Mouse (Mus musculus): ENCODE measurements around the gene Sgpp1. TPM values are rescaled to one million over a fixed set of nuclear protein-coding genes. Genes with fewer than 3 reads are reported as not detected.
"Not testable (repeated sequence)": the region's sequence is repeated elsewhere in the genome, so short reads cannot be mapped to it uniquely, and the experiment has no call there.

The Sgpp1 gene
- polyA plus RNA-seq, 1 experiment from 2014 or later = 6.5 TPM

- 73% methylated on average over 1 of the region's 1 CpGs for WGBS
- Histone ChIP-seq H3K9me3 (no peaks in the 10 kb centered on the region), H3K4me3 (no peak overlapping the region), H3K27me3 (replicated peaks; ENCODE audit: low read depth, poor library complexity, severe bottlenecking) (peaks cover 20% of the 10 kb centered on the region), H3K27ac (replicated peaks) (no peak overlapping the region), H3K36me3 (replicated peaks) (peaks cover 7% of the 10 kb centered on the region), H3K4me1 (peaks cover 21% of the 10 kb centered on the region)
- no peak for DNase-seq (ENCODE audit: low spot score)
Observed at GRCm38 (mm10) chr12:75729876-75730275, 5.7 kb downstream of the Sgpp1 start.

GRCm38 (mm10) chr12:75727333-75728125 lies 8.0 kb downstream of the Sgpp1 start:
- H3K4me1 ChIP-seq = 0 out of 2 replicates have a peak, but pooled peaks cover 2% of the 10 kb centered on the region
- WGBS = 90% methylated on average over 15 of the region's 15 CpGs
- no peak for DNase-seq (ENCODE audit: low spot score)
- H3K4me3 ChIP-seq = no peak overlapping the region
- no peaks in the 10 kb centered on the region for H3K27me3 ChIP-seq (replicated peaks; ENCODE audit: low read depth, poor library complexity, severe bottlenecking)
- peaks cover 7% of the 10 kb centered on the region for H3K36me3 ChIP-seq (replicated peaks)
- H3K9me3 ChIP-seq = no peaks in the 10 kb centered on the region
- no peak overlapping the region for H3K27ac ChIP-seq (replicated peaks)

GRCm38 (mm10) chr12:75726349-75726861 lies 9.1 kb downstream of the Sgpp1 start:
- no peak for DNase-seq (ENCODE audit: low spot score)
- Histone ChIP-seq H3K36me3 (replicated peaks) (peaks cover 7% of the 10 kb centered on the region), H3K27ac (replicated peaks) (no peak overlapping the region), H3K4me1 (peaks cover 12% of the 10 kb centered on the region; the same call in 1 of the 2 replicates), H3K4me3 (no peak overlapping the region), H3K9me3 (no peaks in the 10 kb centered on the region), H3K27me3 (replicated peaks; ENCODE audit: low read depth, poor library complexity, severe bottlenecking) (no peaks in the 10 kb centered on the region)
- WGBS = 79% methylated on average over 8 of the region's 8 CpGs

GRCm38 (mm10) chr12:75724621-75725324 lies 10.8 kb downstream of the Sgpp1 start:
- peaks cover 12% of the 10 kb centered on the region; the same call in 1 of the 2 replicates for H3K4me1 ChIP-seq
- no peaks in the 10 kb centered on the region for H3K9me3 ChIP-seq
- no peaks in the 10 kb centered on the region for H3K27me3 ChIP-seq (replicated peaks; ENCODE audit: low read depth, poor library complexity, severe bottlenecking)
- H3K4me3 ChIP-seq = no peak overlapping the region
- no peak overlapping the region for H3K27ac ChIP-seq (replicated peaks)
- H3K36me3 ChIP-seq (replicated peaks) = peaks cover 11% of the 10 kb centered on the region
- WGBS = 95% methylated on average over 14 of the region's 14 CpGs
- no peak for DNase-seq (ENCODE audit: low spot score)

GRCm38 (mm10) chr12:75723839-75724463 lies 11.6 kb downstream of the Sgpp1 start:
- no peak for DNase-seq (ENCODE audit: low spot score)
- Histone ChIP-seq H3K4me3 (no peak overlapping the region), H3K4me1 (peaks cover 12% of the 10 kb centered on the region; the same call in 1 of the 2 replicates), H3K9me3 (no peaks in the 10 kb centered on the region), H3K27me3 (replicated peaks; ENCODE audit: low read depth, poor library complexity, severe bottlenecking) (no peaks in the 10 kb centered on the region), H3K36me3 (replicated peaks) (peaks cover 19% of the 10 kb centered on the region), H3K27ac (replicated peaks) (no peak overlapping the region)
- WGBS = 91% methylated on average over 11 of the region's 11 CpGs

- WGBS = 14% methylated on average over 4 of the region's 4 CpGs
- Histone ChIP-seq H3K4me1 (peaks cover 10% of the 10 kb centered on the region; the same call in 1 of the 2 replicates), H3K4me3 (no peak overlapping the region), H3K9me3 (no peaks in the 10 kb centered on the region), H3K27ac (replicated peaks) (no peak overlapping the region), H3K36me3 (replicated peaks) (peaks cover 15% of the 10 kb centered on the region), H3K27me3 (replicated peaks; ENCODE audit: low read depth, poor library complexity, severe bottlenecking) (no peaks in the 10 kb centered on the region)
- DNase-seq (ENCODE audit: low spot score) = no peak
Observed at GRCm38 (mm10) chr12:75721941-75722340, 13.6 kb downstream of the Sgpp1 start.

- no peak for DNase-seq (ENCODE audit: low spot score)
- Histone ChIP-seq H3K4me3 (no peak overlapping the region), H3K27ac (replicated peaks) (no peak overlapping the region), H3K36me3 (replicated peaks) (peaks cover 19% of the 10 kb centered on the region), H3K4me1 (peaks cover 10% of the 10 kb centered on the region; the same call in 1 of the 2 replicates), H3K9me3 (no peaks in the 10 kb centered on the region), H3K27me3 (replicated peaks; ENCODE audit: low read depth, poor library complexity, severe bottlenecking) (no peaks in the 10 kb centered on the region)
- WGBS = 68% methylated on average over 9 of the region's 9 CpGs
Observed at GRCm38 (mm10) chr12:75721006-75721405, 14.5 kb downstream of the Sgpp1 start.

GRCm38 (mm10) chr12:75713596-75713995 lies 21.9 kb downstream of the Sgpp1 start:
- Histone ChIP-seq H3K4me3 (no peak overlapping the region), H3K9me3 (no peaks in the 10 kb centered on the region), H3K4me1 (no peaks in the 10 kb centered on the region), H3K27ac (replicated peaks) (no peak overlapping the region), H3K36me3 (replicated peaks) (peaks cover 4% of the 10 kb centered on the region), H3K27me3 (replicated peaks; ENCODE audit: low read depth, poor library complexity, severe bottlenecking) (no peaks in the 10 kb centered on the region)
- WGBS = 83% methylated on average over 9 of the region's 9 CpGs
- no peak for DNase-seq (ENCODE audit: low spot score)

GRCm38 (mm10) chr12:75712905-75713304 lies 22.6 kb downstream of the Sgpp1 start:
- H3K4me1 ChIP-seq; H3K27ac ChIP-seq (replicated peaks); DNase-seq (ENCODE audit: low spot score); H3K9me3 ChIP-seq; H3K27me3 ChIP-seq (replicated peaks; ENCODE audit: low read depth, poor library complexity, severe bottlenecking); H3K36me3 ChIP-seq (replicated peaks); H3K4me3 ChIP-seq: not testable (repeated sequence)
- 88% methylated on average over 7 of the region's 7 CpGs for WGBS

GRCm38 (mm10) chr12:75710596-75711376 lies 24.7 kb downstream of the Sgpp1 start:
- no peaks in the 10 kb centered on the region for H3K36me3 ChIP-seq (replicated peaks)
- no peaks in the 10 kb centered on the region for H3K4me1 ChIP-seq
- H3K9me3 ChIP-seq = no peaks in the 10 kb centered on the region
- WGBS = 89% methylated on average over 9 of the region's 9 CpGs
- no peak overlapping the region for H3K27ac ChIP-seq (replicated peaks)
- no peak overlapping the region for H3K4me3 ChIP-seq
- no peak for DNase-seq (ENCODE audit: low spot score)
- no peaks in the 10 kb centered on the region for H3K27me3 ChIP-seq (replicated peaks; ENCODE audit: low read depth, poor library complexity, severe bottlenecking)

GRCm38 (mm10) chr12:75709506-75709905 lies 26.0 kb downstream of the Sgpp1 start:
- DNase-seq (ENCODE audit: low spot score) = no peak
- Histone ChIP-seq H3K36me3 (replicated peaks) (no peaks in the 10 kb centered on the region), H3K4me1 (no peaks in the 10 kb centered on the region), H3K9me3 (no peaks in the 10 kb centered on the region), H3K27me3 (replicated peaks; ENCODE audit: low read depth, poor library complexity, severe bottlenecking) (no peaks in the 10 kb centered on the region), H3K27ac (replicated peaks) (no peak overlapping the region), H3K4me3 (no peak overlapping the region)
- WGBS = 89% methylated on average over 2 of the region's 2 CpGs

- Histone ChIP-seq H3K4me1 (peaks cover 6% of the 10 kb centered on the region), H3K36me3 (replicated peaks) (no peaks in the 10 kb centered on the region), H3K9me3 (no peaks in the 10 kb centered on the region), H3K4me3 (no peak overlapping the region), H3K27ac (replicated peaks) (no peak overlapping the region), H3K27me3 (replicated peaks; ENCODE audit: low read depth, poor library complexity, severe bottlenecking) (no peaks in the 10 kb centered on the region)
- 88% methylated on average over 7 of the region's 7 CpGs for WGBS
- DNase-seq (ENCODE audit: low spot score) = no peak
Observed at GRCm38 (mm10) chr12:75706670-75707069, 28.9 kb downstream of the Sgpp1 start.
